Comparison of ENCODE assay signal across 21 mouse cellular contexts in the genomic region with DNA sequence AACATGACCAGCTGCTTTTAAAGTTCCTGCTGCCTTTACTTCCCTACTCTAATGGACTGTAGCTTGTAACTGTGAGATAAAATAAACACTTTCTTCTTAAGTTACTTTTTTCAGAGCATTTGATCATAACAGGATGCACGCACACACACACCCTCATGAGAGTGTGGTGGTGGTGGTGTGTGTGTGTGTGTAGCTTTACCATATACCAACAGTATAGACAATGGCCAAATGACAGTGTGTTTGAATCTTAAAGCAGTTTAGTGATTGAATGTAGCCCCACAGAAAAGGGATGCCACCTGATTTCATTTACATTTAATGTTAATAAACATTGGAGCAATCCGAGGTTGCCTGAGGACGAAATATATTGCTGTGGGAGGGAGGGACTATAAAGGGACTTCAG.
DNase-seq lines count a peak whose midpoint lies in the region; ATAC-seq and TF ChIP-seq lines count a peak whose summit lies in the region.
"Had no signal": no experiment of that assay in that cellular context is flagged by ENCODE, and none has a peak within 500 bp of the region (broad histone marks: within the 10 kb centered on the region; RNA-seq: fewer than 3 reads in every experiment).

No protein-coding gene starts in this region.

- no peak overlapping the region for H3K4me2 ChIP-seq in hindbrain, embryonic 12.5 days (replicated peaks)
- no peak overlapping the region for H3K4me2 ChIP-seq in hindbrain, postnatal 0 days (ENCODE audit: low read depth, low read length)
- no peak overlapping the region for H3K4me2 ChIP-seq in neural tube, embryonic 11.5 days (ENCODE audit: low read depth)
- no peak overlapping the region for H3K4me2 ChIP-seq in neural tube, embryonic 13.5 days
- H3K4me2 ChIP-seq: heart, embryonic 11.5 days; hindbrain, embryonic 14.5 days had no signal

- no peaks in the 10 kb centered on the region for H3K79me2 ChIP-seq in macrophage (ENCODE audit: inconsistent target)

- no peak overlapping the region for H3K4me3 ChIP-seq in hindbrain, embryonic 12.5 days
- H3K4me3 ChIP-seq in hindbrain, postnatal 0 days (ENCODE audit: low read length): no peak overlapping the region
- H3K4me3 ChIP-seq in neural tube, embryonic 11.5 days (ENCODE audit: low read depth, low read length): no peak overlapping the region
- H3K4me3 ChIP-seq in macrophage (ENCODE audit: inconsistent target): no peak overlapping the region
- no peak overlapping the region for H3K4me3 ChIP-seq in neural tube, embryonic 13.5 days
- H3K4me3 ChIP-seq: forebrain, embryonic 10.5 days; gastrocnemius, adult 2 months had no signal

- 59% methylated on average over 3 of the region's 3 CpGs for WGBS in hindbrain, embryonic 12.5 days
- WGBS in hindbrain, postnatal 0 days: 61% methylated on average over 3 of the region's 3 CpGs
- WGBS in neural tube, embryonic 11.5 days: 56% methylated on average over 3 of the region's 3 CpGs
- WGBS in macrophage (ENCODE audit: missing documents): 100% methylated on average over 3 of the region's 3 CpGs
- 39% methylated on average over 3 of the region's 3 CpGs for WGBS in neural tube, embryonic 13.5 days

- H3K9me3 ChIP-seq in hindbrain, embryonic 12.5 days (replicated peaks): no peaks in the 10 kb centered on the region
- H3K9me3 ChIP-seq in hindbrain, postnatal 0 days (ENCODE audit: low read length): no peaks in the 10 kb centered on the region
- no peaks in the 10 kb centered on the region for H3K9me3 ChIP-seq in neural tube, embryonic 11.5 days (ENCODE audit: control insufficient read depth, low read length)
- H3K9me3 ChIP-seq in neural tube, embryonic 13.5 days: no peaks in the 10 kb centered on the region
- H3K9me3 ChIP-seq: forebrain, embryonic 10.5 days had no signal

- H3K36me3 ChIP-seq in hindbrain, embryonic 12.5 days: no peaks in the 10 kb centered on the region
- H3K36me3 ChIP-seq in hindbrain, postnatal 0 days (ENCODE audit: insufficient read depth, low read length): no peaks in the 10 kb centered on the region
- H3K36me3 ChIP-seq in neural tube, embryonic 11.5 days (ENCODE audit: control insufficient read depth, insufficient read depth, low read length): no peaks in the 10 kb centered on the region
- no peaks in the 10 kb centered on the region for H3K36me3 ChIP-seq in macrophage (ENCODE audit: inconsistent target)
- H3K36me3 ChIP-seq in neural tube, embryonic 13.5 days: no peaks in the 10 kb centered on the region
- H3K36me3 ChIP-seq: forebrain, embryonic 10.5 days had no signal

- H3K4me1 ChIP-seq in hindbrain, embryonic 12.5 days: no peaks in the 10 kb centered on the region
- H3K4me1 ChIP-seq in hindbrain, postnatal 0 days (ENCODE audit: insufficient read depth, low read length): no peaks in the 10 kb centered on the region
- no peaks in the 10 kb centered on the region for H3K4me1 ChIP-seq in neural tube, embryonic 11.5 days (ENCODE audit: control insufficient read depth, insufficient read depth, low read length)
- H3K4me1 ChIP-seq in neural tube, embryonic 13.5 days (replicated peaks): 0 out of 2 replicates have a peak, but pooled peaks cover 5% of the 10 kb centered on the region
- H3K4me1 ChIP-seq: forebrain, embryonic 10.5 days had no signal

- DNase-seq in hindbrain, postnatal 0 days (ENCODE audit: low spot score): no peak
- DNase-seq in neural tube, embryonic 11.5 days (ENCODE audit: low spot score): peak; percentile 16
- no peak for DNase-seq in neural tube, embryonic 10.5 days (ENCODE audit: extremely low spot score, low spot score)
- no peak for DNase-seq in testis, postnatal 10 days (ENCODE audit: low spot score)
- DNase-seq in cerebellum, postnatal 25 days: no peak
- DNase-seq: adrenal gland, postnatal 10 days; adrenal gland, postnatal 36 days; cerebellum, adult 11-12 months; cerebellum, adult 8-10 months; cerebellum, postnatal 10 days; forebrain, postnatal 0 days; gastrocnemius, adult 2 months; gastrocnemius, postnatal 14 days; heart, adult 11 months had no signal

- TF ChIP-seq CTCF in hindbrain, postnatal 0 days (IDR thresholded peaks at IDR 0.05; ENCODE audit: low read depth): no peak

- H3K27me3 ChIP-seq in hindbrain, embryonic 12.5 days: no peaks in the 10 kb centered on the region
- H3K27me3 ChIP-seq in hindbrain, postnatal 0 days (ENCODE audit: insufficient read depth, low read length): no peaks in the 10 kb centered on the region
- H3K27me3 ChIP-seq in neural tube, embryonic 11.5 days (ENCODE audit: control insufficient read depth, insufficient read depth, low read length): no peaks in the 10 kb centered on the region
- H3K27me3 ChIP-seq in neural tube, embryonic 13.5 days: no peaks in the 10 kb centered on the region

- peak; percentile 48; the same call in 1 of the 2 replicates for ATAC-seq in hindbrain, embryonic 12.5 days (ENCODE audit: low FRiP score)
- no peak for ATAC-seq in hindbrain, postnatal 0 days
- no peak; the same call in 1 of the 2 replicates for ATAC-seq in neural tube, embryonic 11.5 days (ENCODE audit: insufficient read depth, low FRiP score, low TSS enrichment)
- ATAC-seq in neural tube, embryonic 13.5 days (ENCODE audit: low read depth): peak; percentile 67; the same call in 1 of the 2 replicates
- ATAC-seq: forebrain, embryonic 14.5 days; forebrain, postnatal 0 days had no signal

- H3K27ac ChIP-seq in hindbrain, embryonic 12.5 days: no peak overlapping the region
- no peak overlapping the region for H3K27ac ChIP-seq in hindbrain, postnatal 0 days
- no peak overlapping the region for H3K27ac ChIP-seq in neural tube, embryonic 11.5 days (ENCODE audit: low read depth, low read length)
- peak overlapping the region; percentile 85 for H3K27ac ChIP-seq in macrophage
- no peak overlapping the region for H3K27ac ChIP-seq in neural tube, embryonic 13.5 days (replicated peaks)
- H3K27ac ChIP-seq: forebrain, embryonic 10.5 days; gastrocnemius, adult 2 months; hindbrain, embryonic 14.5 days had no signal

- H3K9ac ChIP-seq in hindbrain, embryonic 12.5 days: no peak overlapping the region
- H3K9ac ChIP-seq in hindbrain, postnatal 0 days (replicated peaks; ENCODE audit: low read length): no peak overlapping the region
- H3K9ac ChIP-seq in neural tube, embryonic 11.5 days (ENCODE audit: low read length): no peak overlapping the region
- no peak overlapping the region for H3K9ac ChIP-seq in neural tube, embryonic 13.5 days
- H3K9ac ChIP-seq: forebrain, postnatal 0 days; hindbrain, embryonic 14.5 days had no signal

Comparison
In these comparisons a context has a peak if more than half of its experiments do, and no peak if none do; other contexts are left out.
1. ATAC-seq: peak in hindbrain, embryonic 12.5 days (single experiment) and neural tube, embryonic 13.5 days (single experiment); none in hindbrain, postnatal 0 days (single experiment) and neural tube, embryonic 11.5 days (single experiment).